Mouse (Mus musculus) forebrain, embryonic 14.5 days (tissue): Measurements from ENCODE around the gene Sipa1l2. TPM values are rescaled to one million over a fixed set of nuclear protein-coding genes. Genes with fewer than 3 reads are reported as not detected.

Source experiments
- ATAC-seq: fragments of 200-750 bp; cut with Nextera tagmentation; 2 replicates; pipeline ENCODE4 v1.8.0; 2017; ENCODE audit warnings: mild to moderate bottlenecking, moderate library complexity
- DNase-seq: peaks from one replicate; pipeline ENCODE4 v3.0.0-alpha.2; 2015; ENCODE audit warnings: low spot score
- H3K27ac ChIP-seq: fragments of 300-500 bp; sonication (generic); 2 replicates; pipeline ENCODE4 v1.5.1; 2014; ENCODE audit warnings: low read depth, mild to moderate bottlenecking, control low read depth, low read length, moderate library complexity
- H3K27me3 ChIP-seq: fragments of 300-500 bp; sonication (generic); replicated peaks from 2 replicates; pipeline ENCODE4 v1.6.1; 2014; ENCODE audit warnings: low read length, control low read depth, mixed read lengths; ENCODE audit not compliant: control insufficient read depth, insufficient read depth
- H3K36me3 ChIP-seq: fragments of 300-500 bp; sonication (generic); 2 replicates; pipeline ENCODE4 v1.6.1; 2014; ENCODE audit warnings: low read length, control low read depth; ENCODE audit not compliant: control insufficient read depth, insufficient read depth
- H3K4me1 ChIP-seq: fragments of 300-500 bp; sonication (generic); 2 replicates; pipeline ENCODE4 v1.6.1; 2014; ENCODE audit warnings: antibody characterized with exemption, low read length, control low read depth; ENCODE audit not compliant: control insufficient read depth, insufficient read depth
- H3K4me2 ChIP-seq: fragments of 300-500 bp; sonication (generic); 2 replicates; pipeline ENCODE4 v1.6.1; 2014; ENCODE audit warnings: mild to moderate bottlenecking, control low read depth, low read length
- H3K4me3 ChIP-seq: fragments of 300-500 bp; sonication (generic); 2 replicates; pipeline ENCODE4 v1.5.1; 2014; ENCODE audit warnings: low read depth, low read length, control low read depth
- H3K9ac ChIP-seq: fragments of 300-500 bp; sonication (generic); 2 replicates; pipeline ENCODE4 v1.6.1; 2014; ENCODE audit warnings: mild to moderate bottlenecking, low read length, control low read depth, moderate library complexity
- H3K9me3 ChIP-seq: fragments of 300-500 bp; sonication (generic); replicated peaks from 2 replicates; pipeline ENCODE4 v1.6.1; 2016; ENCODE audit warnings: low read length, control low read depth, mixed read lengths; ENCODE audit not compliant: control insufficient read depth
- WGBS: fragments of 180-500 bp; shearing (Covaris S2); extraction: QIAGEN DNeasy Blood & Tissue Kit; methylation state at CpG from one replicate; pipeline ENCODE4 v1.1.7; 2014; 5-methylcytosine and 5-hydroxymethylcytosine counted together
- polyA plus RNA-seq: library from polyadenylated mRNA; unstranded; fragments of >200 nt; fragmentation: Nextera tagmentation; extraction: Ambion mirVana; gene quantifications from 2 replicates; pipeline ENCODE4 v1.2.1, GENCODE M21; 2014

The Sipa1l2 gene
- polyA plus RNA-seq, 1 experiment from 2014 or later: 15.5 TPM

GRCm38 (mm10) chr8:125568421-125568850 is 1.2 kb downstream of the Sipa1l2 start:
- 5% methylated on average over 14 of the region's 14 CpGs for WGBS
- Histone ChIP-seq H3K9me3 (no peaks in the 10 kb centered on the region), H3K9ac (peak overlapping the region; percentile 82), H3K4me1 (peaks cover 21% of the 10 kb centered on the region), H3K36me3 (no peaks in the 10 kb centered on the region), H3K27ac (no peak overlapping the region), H3K4me3 (peak overlapping the region; percentile 77), H3K4me2 (peak overlapping the region; percentile 91), H3K27me3 (no peaks in the 10 kb centered on the region)
- no peak; the same call in 1 of the 2 replicates for ATAC-seq
- no peak for DNase-seq

- 48% methylated on average over 7 of the region's 7 CpGs for WGBS
Observed at GRCm38 (mm10) chr8:125567569-125567968, 2.0 kb downstream of the Sipa1l2 start.

GRCm38 (mm10) chr8:125562878-125563277 is 6.7 kb downstream of the Sipa1l2 start:
- 81% methylated on average over 8 of the region's 8 CpGs for WGBS
- Histone ChIP-seq H3K9me3 (no peaks in the 10 kb centered on the region), H3K36me3 (no peaks in the 10 kb centered on the region), H3K9ac (no peak overlapping the region), H3K27me3 (no peaks in the 10 kb centered on the region), H3K27ac (no peak overlapping the region), H3K4me2 (no peak overlapping the region), H3K4me3 (no peak overlapping the region), H3K4me1 (peaks cover 65% of the 10 kb centered on the region)
- ATAC-seq (no peak), DNase-seq (no peak)

More at GRCm38 (mm10) chr8:125567569-125567968, 2.0 kb downstream of the Sipa1l2 start:
- peak overlapping the region; percentile 82; the same call in 1 of the 2 replicates for H3K9ac ChIP-seq
- H3K4me3 ChIP-seq: peak overlapping the region; percentile 77
- no peak overlapping the region for H3K27ac ChIP-seq
- peaks cover 26% of the 10 kb centered on the region for H3K4me1 ChIP-seq
- ATAC-seq (no peak), DNase-seq (peak; percentile 58)
- no peaks in the 10 kb centered on the region for H3K9me3 ChIP-seq
- no peaks in the 10 kb centered on the region for H3K36me3 ChIP-seq
- H3K27me3 ChIP-seq: no peaks in the 10 kb centered on the region
- H3K4me2 ChIP-seq: peak overlapping the region; percentile 91

GRCm38 (mm10) chr8:125560825-125561490 is 8.7 kb downstream of the Sipa1l2 start:
- Histone ChIP-seq H3K9ac (no peak overlapping the region), H3K27me3 (no peaks in the 10 kb centered on the region), H3K36me3 (no peaks in the 10 kb centered on the region), H3K4me2 (no peak overlapping the region), H3K9me3 (no peaks in the 10 kb centered on the region), H3K4me3 (no peak overlapping the region), H3K27ac (peak overlapping the region; percentile 97; the same call in 1 of the 2 replicates), H3K4me1 (peaks cover 62% of the 10 kb centered on the region)
- DNase-seq: no peak
- 68% methylated on average over 11 of the region's 11 CpGs for WGBS
- ATAC-seq: no peak

- Histone ChIP-seq H3K4me1 (peaks cover 60% of the 10 kb centered on the region), H3K4me2 (peak overlapping the region; percentile 46), H3K4me3 (no peak overlapping the region), H3K9ac (peak overlapping the region; percentile 51; the same call in 1 of the 2 replicates), H3K27me3 (no peaks in the 10 kb centered on the region), H3K9me3 (no peaks in the 10 kb centered on the region), H3K27ac (peak overlapping the region; percentile 97), H3K36me3 (no peaks in the 10 kb centered on the region)
- 15% methylated on average over 5 of the region's 5 CpGs for WGBS
- DNase-seq (no peak), ATAC-seq (peak; percentile 69)
Observed at GRCm38 (mm10) chr8:125559066-125559653, 10.4 kb downstream of the Sipa1l2 start.

GRCm38 (mm10) chr8:125558109-125559065 is 11.2 kb downstream of the Sipa1l2 start:
- ATAC-seq (peak; percentile 92), DNase-seq (peak; percentile 99)
- no peaks in the 10 kb centered on the region for H3K9me3 ChIP-seq
- no peaks in the 10 kb centered on the region for H3K36me3 ChIP-seq
- 15% methylated on average over 23 of the region's 23 CpGs for WGBS
- no peaks in the 10 kb centered on the region for H3K27me3 ChIP-seq
- H3K4me1 ChIP-seq: peaks cover 60% of the 10 kb centered on the region
- peak overlapping the region; percentile 51 for H3K9ac ChIP-seq
- H3K4me2 ChIP-seq: peak overlapping the region; percentile 46
- 0 out of 2 replicates have a peak overlapping the region, but pooled peaks have one; percentile 1 for H3K4me3 ChIP-seq
- H3K27ac ChIP-seq: peak overlapping the region; percentile 97

GRCm38 (mm10) chr8:125557391-125558108 is 12.1 kb downstream of the Sipa1l2 start:
- DNase-seq (no peak), ATAC-seq (no peak)
- 75% methylated on average over 10 of the region's 10 CpGs for WGBS
- no peak overlapping the region for H3K4me3 ChIP-seq
- no peak overlapping the region for H3K4me2 ChIP-seq
- H3K9me3 ChIP-seq: no peaks in the 10 kb centered on the region
- no peaks in the 10 kb centered on the region for H3K27me3 ChIP-seq
- H3K27ac ChIP-seq: peak overlapping the region; percentile 97
- H3K36me3 ChIP-seq: no peaks in the 10 kb centered on the region
- no peak overlapping the region for H3K9ac ChIP-seq
- peaks cover 55% of the 10 kb centered on the region for H3K4me1 ChIP-seq

- no peak overlapping the region for H3K27ac ChIP-seq
- peaks cover 48% of the 10 kb centered on the region for H3K4me1 ChIP-seq
Observed at GRCm38 (mm10) chr8:125556706-125557105, 12.9 kb downstream of the Sipa1l2 start.

More at GRCm38 (mm10) chr8:125556706-125557105, 12.9 kb downstream of the Sipa1l2 start:
- Histone ChIP-seq H3K4me2 (no peak overlapping the region), H3K27me3 (no peaks in the 10 kb centered on the region), H3K9me3 (no peaks in the 10 kb centered on the region), H3K9ac (no peak overlapping the region), H3K4me3 (no peak overlapping the region), H3K36me3 (no peaks in the 10 kb centered on the region)
- no peak for ATAC-seq
- WGBS: 87% methylated on average over 5 of the region's 5 CpGs
- no peak for DNase-seq
